Mouse (Mus musculus) myocyte (in vitro differentiated cells): ENCODE measurements around the gene Nr2e1. TPM values are rescaled to one million over a fixed set of nuclear protein-coding genes. Genes with fewer than 3 reads are reported as not detected.

ENCODE experiments used
- polyA plus RNA-seq: library from polyadenylated mRNA; unstranded; fragments of >200 nt; fragmentation: generic; extraction: Trizol; gene quantifications from one replicate; pipeline ENCODE4 v1.2.1, GENCODE M21; 2012; ENCODE audit warnings: missing spikeins

Nr2e1 gene
- polyA plus RNA-seq, 1 experiment, result not detected

Other genes with a start within 250 kb of the Nr2e1 start
- gene Afg1l, start 105.1 kb downstream of the Nr2e1 start, polyA plus RNA-seq, result 6.5 TPM
- gene Snx3, start 81.6 kb downstream of the Nr2e1 start, polyA plus RNA-seq, result 251 TPM
- gene Ostm1, start 190 bp upstream of the Nr2e1 start, polyA plus RNA-seq, result 13.9 TPM
- gene Sec63, start 177.9 kb upstream of the Nr2e1 start, polyA plus RNA-seq, result 22.7 TPM